Mouse (Mus musculus): ENCODE data around the gene Lsm4. TPM values are rescaled to one million over a fixed set of nuclear protein-coding genes. Genes with fewer than 3 reads are reported as not detected.

The Lsm4 gene
- polyA plus RNA-seq, 1 experiment from 2014 or later = 281 TPM

DNA sequence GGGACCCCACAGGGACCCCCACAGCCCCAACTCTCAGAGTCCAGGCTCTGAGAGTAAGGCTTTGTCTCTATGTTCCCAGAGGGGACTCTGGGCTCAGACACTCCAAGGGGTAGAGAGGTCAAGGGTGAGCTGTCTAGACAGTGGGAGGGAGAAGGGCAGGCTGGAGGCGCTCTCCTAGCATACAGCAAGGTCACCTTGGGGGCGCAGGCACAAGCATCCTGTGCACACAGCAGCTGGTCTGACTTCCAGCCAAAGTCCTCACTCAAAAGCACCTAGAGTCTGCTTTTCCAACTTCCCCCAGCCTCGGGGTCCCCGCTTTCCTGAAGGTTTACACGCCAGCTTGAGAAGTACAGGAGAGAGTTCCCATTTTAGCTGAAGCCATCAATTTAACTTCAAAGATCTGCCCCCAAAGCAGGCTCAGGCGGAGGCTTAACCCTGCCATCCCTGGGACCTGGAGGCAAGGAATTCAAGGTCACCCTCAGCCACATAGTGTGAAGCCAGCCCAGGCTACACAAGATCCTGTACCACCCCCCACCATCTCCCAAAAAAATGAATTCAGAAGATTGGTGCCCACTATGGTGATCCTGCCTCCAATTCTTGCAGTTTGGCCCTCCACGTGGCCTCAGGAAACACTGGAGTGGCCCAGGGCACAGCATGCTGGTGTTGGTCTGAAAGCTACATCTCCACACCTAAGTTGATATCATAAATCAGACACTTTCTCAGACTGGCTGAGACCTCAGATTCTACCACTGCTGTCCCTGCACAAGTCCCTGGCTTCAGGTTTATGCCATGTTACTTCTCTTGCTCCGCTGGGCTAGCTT is 25.5 kb upstream of the Lsm4 start:
- H3K9me3 ChIP-seq (ENCODE audit: low read length) = no peaks in the 10 kb centered on the region
- no peak overlapping the region; the same call in 1 of the 2 replicates for H3K4me2 ChIP-seq (replicated peaks; ENCODE audit: low read depth, low read length)
- no peaks in the 10 kb centered on the region for H3K27me3 ChIP-seq (ENCODE audit: insufficient read depth, low read length)
- 31% methylated on average over 8 of the region's 8 CpGs for WGBS
- ATAC-seq (ENCODE audit: low FRiP score, low TSS enrichment) = peak; percentile 58; the same call in 1 of the 2 replicates
- H3K9ac ChIP-seq (replicated peaks; ENCODE audit: low read length) = peak overlapping the region; percentile 17
- peak overlapping the region; percentile 51 for H3K27ac ChIP-seq (ENCODE audit: low read length)
- peaks cover 47% of the 10 kb centered on the region for H3K4me1 ChIP-seq (ENCODE audit: insufficient read depth, low read length)
- no peak overlapping the region for H3K4me3 ChIP-seq (ENCODE audit: low read length)
- peaks cover 27% of the 10 kb centered on the region for H3K36me3 ChIP-seq (ENCODE audit: insufficient read depth, low read length)

DNA sequence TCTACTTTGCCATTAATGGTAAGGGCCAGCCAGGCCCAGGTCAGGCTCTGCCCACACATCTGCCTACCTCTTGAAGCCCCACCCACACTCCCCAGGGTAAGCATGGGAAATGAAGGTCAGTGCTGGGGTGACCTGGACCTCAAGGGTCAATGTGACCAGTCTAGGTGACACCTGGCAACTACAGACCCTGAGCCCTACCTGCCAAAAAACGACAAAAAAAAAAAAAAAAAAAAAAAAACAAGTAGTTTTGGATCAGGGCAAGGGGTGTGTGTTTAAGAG is 24.9 kb upstream of the Lsm4 start:
- no peaks in the 10 kb centered on the region for H3K27me3 ChIP-seq (ENCODE audit: insufficient read depth, low read length)
- ATAC-seq (ENCODE audit: low FRiP score, low TSS enrichment) = no peak
- peaks cover 27% of the 10 kb centered on the region for H3K36me3 ChIP-seq (ENCODE audit: insufficient read depth, low read length)
- no peak overlapping the region for H3K4me2 ChIP-seq (replicated peaks; ENCODE audit: low read depth, low read length)
- no peak overlapping the region for H3K4me3 ChIP-seq (ENCODE audit: low read length)
- no peaks in the 10 kb centered on the region for H3K9me3 ChIP-seq (ENCODE audit: low read length)
- WGBS = 33% methylated on average over 1 of the region's 1 CpGs
- H3K9ac ChIP-seq (replicated peaks; ENCODE audit: low read length) = no peak overlapping the region
- H3K27ac ChIP-seq (ENCODE audit: low read length) = 0 out of 2 replicates have a peak overlapping the region, but pooled peaks have one; percentile 51
- H3K4me1 ChIP-seq (ENCODE audit: insufficient read depth, low read length) = peaks cover 47% of the 10 kb centered on the region

DNA sequence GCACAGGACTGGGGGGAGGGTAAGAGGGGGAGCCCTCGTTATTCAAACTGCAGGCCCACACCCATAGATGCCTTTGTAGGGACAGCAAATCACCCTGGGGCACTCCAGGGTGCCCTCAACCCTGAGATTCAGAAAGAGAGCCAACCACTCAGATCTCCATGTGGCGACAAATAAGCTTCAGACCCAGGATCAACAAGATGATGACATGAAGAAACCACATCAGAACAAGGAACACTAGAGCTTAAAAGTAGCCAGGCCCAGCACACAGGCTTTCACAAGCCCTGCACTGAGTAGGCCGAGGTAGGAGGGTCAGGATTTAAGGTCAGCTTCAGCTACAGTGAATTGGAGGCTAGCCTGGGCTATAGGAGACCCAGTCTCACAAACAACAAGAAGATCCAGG is 24.1 kb upstream of the Lsm4 start:
- Histone ChIP-seq H3K27me3 (ENCODE audit: insufficient read depth, low read length) (no peaks in the 10 kb centered on the region), H3K4me3 (ENCODE audit: low read length) (no peak overlapping the region), H3K9me3 (ENCODE audit: low read length) (no peaks in the 10 kb centered on the region), H3K36me3 (ENCODE audit: insufficient read depth, low read length) (peaks cover 31% of the 10 kb centered on the region), H3K9ac (replicated peaks; ENCODE audit: low read length) (no peak overlapping the region; the same call in 1 of the 2 replicates), H3K4me1 (ENCODE audit: insufficient read depth, low read length) (peaks cover 47% of the 10 kb centered on the region), H3K27ac (ENCODE audit: low read length) (peak overlapping the region; percentile 64), H3K4me2 (replicated peaks; ENCODE audit: low read depth, low read length) (no peak overlapping the region)
- peak; percentile 16; the same call in 1 of the 2 replicates for ATAC-seq (ENCODE audit: low FRiP score, low TSS enrichment)
- 56% methylated on average over 3 of the region's 3 CpGs for WGBS

DNA sequence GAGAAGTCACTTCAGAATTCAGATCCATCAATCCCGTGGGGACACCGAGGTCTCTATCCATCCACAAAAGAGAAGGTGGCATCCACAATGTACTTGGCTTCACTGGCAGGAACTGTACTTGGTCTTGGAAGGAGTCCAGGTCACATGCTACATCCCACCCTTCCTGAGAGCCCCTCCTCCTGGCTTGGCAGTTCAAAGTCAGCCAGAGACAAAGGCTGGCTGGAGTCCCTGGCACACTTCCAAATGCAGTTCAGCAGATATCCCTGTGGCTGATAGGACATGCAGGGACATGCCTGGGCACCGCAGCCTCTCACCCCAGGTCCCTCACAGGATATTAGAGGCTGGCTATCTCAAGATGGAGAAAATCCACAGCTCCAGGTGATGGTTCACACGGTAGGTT is 23.7 kb upstream of the Lsm4 start:
- H3K9ac ChIP-seq (replicated peaks; ENCODE audit: low read length) = no peak overlapping the region; the same call in 1 of the 2 replicates
- WGBS = 58% methylated on average over 4 of the region's 4 CpGs
- no peak overlapping the region for H3K4me3 ChIP-seq (ENCODE audit: low read length)
- H3K27me3 ChIP-seq (ENCODE audit: insufficient read depth, low read length) = no peaks in the 10 kb centered on the region
- no peaks in the 10 kb centered on the region for H3K9me3 ChIP-seq (ENCODE audit: low read length)
- peaks cover 31% of the 10 kb centered on the region for H3K36me3 ChIP-seq (ENCODE audit: insufficient read depth, low read length)
- ATAC-seq (ENCODE audit: low FRiP score, low TSS enrichment) = peak; percentile 77
- H3K4me1 ChIP-seq (ENCODE audit: insufficient read depth, low read length) = peaks cover 47% of the 10 kb centered on the region
- H3K4me2 ChIP-seq (replicated peaks; ENCODE audit: low read depth, low read length) = no peak overlapping the region
- peak overlapping the region; percentile 64 for H3K27ac ChIP-seq (ENCODE audit: low read length)

DNA sequence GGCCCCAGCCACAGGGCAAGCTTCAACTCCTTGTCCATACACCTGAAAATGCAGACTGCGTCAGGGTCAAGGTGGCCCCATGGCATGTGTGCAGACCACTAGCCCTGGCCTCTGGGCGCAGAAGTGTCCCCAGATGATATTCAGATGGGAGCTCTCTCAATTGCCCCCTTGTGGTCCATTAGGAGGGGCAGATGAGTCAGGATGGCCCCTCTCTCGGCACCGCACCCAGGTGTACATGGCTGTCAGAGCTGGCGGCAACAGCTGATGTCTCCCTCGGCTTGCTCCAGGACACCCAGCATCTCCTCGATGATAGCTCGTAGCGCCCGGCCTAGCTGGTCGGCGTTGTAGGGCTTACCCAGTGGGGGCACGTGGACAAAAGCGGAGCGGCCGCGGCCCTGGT is 22.7 kb upstream of the Lsm4 start:
- Histone ChIP-seq H3K36me3 (ENCODE audit: insufficient read depth, low read length) (peaks cover 36% of the 10 kb centered on the region), H3K4me1 (ENCODE audit: insufficient read depth, low read length) (peaks cover 43% of the 10 kb centered on the region), H3K27me3 (ENCODE audit: insufficient read depth, low read length) (no peaks in the 10 kb centered on the region), H3K4me2 (replicated peaks; ENCODE audit: low read depth, low read length) (no peak overlapping the region), H3K27ac (ENCODE audit: low read length) (no peak overlapping the region), H3K9me3 (ENCODE audit: low read length) (no peaks in the 10 kb centered on the region), H3K4me3 (ENCODE audit: low read length) (no peak overlapping the region), H3K9ac (replicated peaks; ENCODE audit: low read length) (no peak overlapping the region)
- WGBS = 96% methylated on average over 17 of the region's 17 CpGs
- ATAC-seq (ENCODE audit: low FRiP score, low TSS enrichment) = no peak

DNA sequence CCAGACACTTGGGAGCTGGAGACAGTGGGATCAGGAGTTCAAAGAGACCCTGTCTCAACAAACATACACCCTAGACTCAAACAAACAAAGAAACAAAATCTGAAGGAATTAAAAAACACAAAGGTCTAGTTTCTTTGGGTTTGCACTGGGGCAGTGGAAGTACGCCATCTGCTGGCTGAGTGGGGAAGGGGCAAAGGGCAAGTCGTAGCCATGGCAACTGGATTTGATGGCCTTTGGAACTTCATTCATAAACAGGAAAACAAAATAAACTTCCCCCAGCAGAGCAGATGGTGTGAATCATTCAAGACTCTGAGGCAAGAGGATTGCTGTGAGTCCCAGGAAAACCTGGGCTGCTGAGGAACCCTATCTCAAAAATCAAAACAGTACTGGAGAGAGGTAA is 19.8 kb upstream of the Lsm4 start:
- peaks cover 46% of the 10 kb centered on the region for H3K36me3 ChIP-seq (ENCODE audit: insufficient read depth, low read length)

DNA sequence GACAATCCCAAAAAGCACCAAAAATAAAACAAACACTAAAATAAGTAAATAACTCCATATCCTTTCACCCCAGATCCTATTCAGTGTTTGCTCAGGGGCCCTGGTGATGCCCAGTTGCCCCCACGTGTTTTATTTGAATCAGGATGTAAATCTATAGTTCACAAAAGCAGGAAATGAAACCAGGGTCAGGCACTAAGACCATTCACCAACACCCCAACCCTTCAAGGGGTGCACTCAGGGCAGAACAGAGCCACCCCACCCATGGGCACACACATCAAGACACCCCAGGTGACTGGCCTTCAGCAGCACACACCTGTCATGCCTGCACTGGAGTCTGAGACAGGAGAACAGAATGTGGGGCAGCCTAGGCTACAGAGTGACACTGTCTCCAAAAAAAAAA is 18.9 kb upstream of the Lsm4 start:
- 53% methylated on average over 1 of the region's 1 CpGs for WGBS
- Histone ChIP-seq H3K27me3 (ENCODE audit: insufficient read depth, low read length) (no peaks in the 10 kb centered on the region), H3K36me3 (ENCODE audit: insufficient read depth, low read length) (peaks cover 45% of the 10 kb centered on the region), H3K27ac (ENCODE audit: low read length) (no peak overlapping the region), H3K4me3 (ENCODE audit: low read length) (no peak overlapping the region), H3K9ac (replicated peaks; ENCODE audit: low read length) (no peak overlapping the region), H3K4me1 (ENCODE audit: insufficient read depth, low read length) (peaks cover 28% of the 10 kb centered on the region), H3K9me3 (ENCODE audit: low read length) (no peaks in the 10 kb centered on the region), H3K4me2 (replicated peaks; ENCODE audit: low read depth, low read length) (no peak overlapping the region)
- ATAC-seq (ENCODE audit: low FRiP score, low TSS enrichment) = no peak

More for the DNA sequence above, 19.8 kb upstream of the Lsm4 start:
- Histone ChIP-seq H3K9ac (replicated peaks; ENCODE audit: low read length) (no peak overlapping the region), H3K27me3 (ENCODE audit: insufficient read depth, low read length) (no peaks in the 10 kb centered on the region), H3K4me1 (ENCODE audit: insufficient read depth, low read length) (peaks cover 26% of the 10 kb centered on the region), H3K9me3 (ENCODE audit: low read length) (no peaks in the 10 kb centered on the region), H3K4me3 (ENCODE audit: low read length) (no peak overlapping the region), H3K27ac (ENCODE audit: low read length) (no peak overlapping the region), H3K4me2 (replicated peaks; ENCODE audit: low read depth, low read length) (no peak overlapping the region)
- no peak for ATAC-seq (ENCODE audit: low FRiP score, low TSS enrichment)
- 63% methylated on average over 2 of the region's 2 CpGs for WGBS

DNA sequence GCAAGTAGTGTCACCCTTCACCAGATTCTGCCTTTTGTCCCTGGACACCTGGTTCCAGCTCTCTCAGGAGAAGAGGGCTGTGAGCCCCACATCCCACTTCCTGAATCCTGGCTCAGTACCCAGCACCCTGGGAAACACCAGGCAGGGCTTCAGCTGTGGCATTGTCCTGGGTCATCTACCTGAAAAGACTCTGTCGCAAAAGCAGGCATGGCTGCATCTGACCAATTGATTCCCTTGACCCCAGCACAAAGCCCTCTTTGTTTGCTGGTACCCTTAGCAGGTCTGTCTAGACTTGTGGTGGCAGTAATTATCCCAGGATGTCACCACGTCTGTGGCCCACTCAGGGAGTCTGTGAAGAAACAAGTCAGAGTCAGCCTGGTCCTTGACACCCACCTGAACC is 17.6 kb upstream of the Lsm4 start:
- Histone ChIP-seq H3K9me3 (ENCODE audit: low read length) (no peaks in the 10 kb centered on the region), H3K4me3 (ENCODE audit: low read length) (no peak overlapping the region), H3K27me3 (ENCODE audit: insufficient read depth, low read length) (no peaks in the 10 kb centered on the region), H3K4me2 (replicated peaks; ENCODE audit: low read depth, low read length) (no peak overlapping the region), H3K4me1 (ENCODE audit: insufficient read depth, low read length) (peaks cover 23% of the 10 kb centered on the region), H3K9ac (replicated peaks; ENCODE audit: low read length) (no peak overlapping the region), H3K27ac (ENCODE audit: low read length) (no peak overlapping the region), H3K36me3 (ENCODE audit: insufficient read depth, low read length) (peaks cover 36% of the 10 kb centered on the region)
- ATAC-seq (ENCODE audit: low FRiP score, low TSS enrichment) = no peak
- WGBS = 59% methylated on average over 2 of the region's 2 CpGs

DNA sequence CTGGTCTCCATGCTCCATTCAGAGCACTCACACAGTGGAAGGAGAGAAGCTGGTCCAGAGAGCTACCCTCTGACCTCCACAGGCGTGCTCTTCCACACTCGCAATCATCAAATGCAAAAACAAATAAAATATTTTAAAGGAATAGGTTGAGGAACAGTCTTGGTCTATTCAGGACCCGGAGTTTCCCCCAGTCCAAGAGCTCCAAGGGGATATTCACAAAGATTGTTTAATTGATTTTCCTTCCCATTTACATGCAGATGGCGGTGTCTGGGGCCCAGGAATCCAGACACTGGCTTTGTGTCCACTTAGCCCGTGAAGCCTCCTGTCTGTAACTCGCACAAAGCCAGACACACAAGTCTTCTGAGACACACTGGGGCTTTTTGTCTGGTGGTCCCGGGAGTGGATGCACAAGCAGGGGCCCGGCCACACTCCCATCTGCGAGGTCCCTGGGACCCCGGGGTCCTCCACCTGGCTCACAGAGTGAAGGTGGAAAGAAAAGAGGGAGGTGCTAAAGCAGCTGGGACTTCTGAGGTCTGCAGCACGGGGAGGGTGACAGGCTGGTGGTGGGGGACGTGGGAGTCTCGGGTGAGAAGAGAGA is 16.8 kb upstream of the Lsm4 start:
- Histone ChIP-seq H3K4me1 (ENCODE audit: insufficient read depth, low read length) (peaks cover 25% of the 10 kb centered on the region), H3K4me2 (replicated peaks; ENCODE audit: low read depth, low read length) (no peak overlapping the region), H3K36me3 (ENCODE audit: insufficient read depth, low read length) (peaks cover 30% of the 10 kb centered on the region), H3K27ac (ENCODE audit: low read length) (no peak overlapping the region), H3K4me3 (ENCODE audit: low read length) (no peak overlapping the region), H3K9ac (replicated peaks; ENCODE audit: low read length) (peak overlapping the region; percentile 32; the same call in 1 of the 2 replicates), H3K27me3 (ENCODE audit: insufficient read depth, low read length) (no peaks in the 10 kb centered on the region), H3K9me3 (ENCODE audit: low read length) (no peaks in the 10 kb centered on the region)
- ATAC-seq (ENCODE audit: low FRiP score, low TSS enrichment) = no peak
- WGBS = 67% methylated on average over 13 of the region's 13 CpGs

DNA sequence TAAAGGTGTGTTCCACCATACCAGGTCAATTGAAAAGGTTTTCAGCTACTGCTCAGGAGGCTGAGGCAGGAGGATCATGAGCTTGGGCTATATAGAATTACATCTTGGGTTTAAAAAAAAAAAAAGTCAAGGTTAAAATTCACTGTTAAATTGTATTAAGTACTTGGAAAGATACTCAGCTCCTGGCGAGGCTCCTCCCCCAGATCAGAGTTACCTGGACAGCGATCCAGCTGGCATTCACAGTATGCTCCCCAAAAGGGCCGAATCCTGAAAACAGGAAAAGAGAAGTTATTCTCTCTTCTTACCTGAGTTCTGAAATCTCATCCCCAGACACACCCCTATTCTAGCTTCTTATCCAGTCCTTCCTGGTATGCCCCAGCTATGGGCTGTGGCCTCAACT is 15.8 kb upstream of the Lsm4 start:
- Histone ChIP-seq H3K4me2 (replicated peaks; ENCODE audit: low read depth, low read length) (no peak overlapping the region), H3K4me1 (ENCODE audit: insufficient read depth, low read length) (peaks cover 25% of the 10 kb centered on the region), H3K36me3 (ENCODE audit: insufficient read depth, low read length) (peaks cover 23% of the 10 kb centered on the region), H3K27ac (ENCODE audit: low read length) (no peak overlapping the region), H3K4me3 (ENCODE audit: low read length) (no peak overlapping the region), H3K9ac (replicated peaks; ENCODE audit: low read length) (no peak overlapping the region), H3K9me3 (ENCODE audit: low read length) (no peaks in the 10 kb centered on the region), H3K27me3 (ENCODE audit: insufficient read depth, low read length) (no peaks in the 10 kb centered on the region)
- ATAC-seq (ENCODE audit: low FRiP score, low TSS enrichment) = no peak
- 94% methylated on average over 3 of the region's 3 CpGs for WGBS
